Comparison of ENCODE assay signal across 8 mouse cellular contexts in genomic region chr11:4703688-4704071, GRCm38 (mm10). TPM values are rescaled to one million over a fixed set of nuclear protein-coding genes. Genes with fewer than 3 reads are reported as not detected.
DNase-seq lines count a peak whose midpoint lies in the region; ATAC-seq and TF ChIP-seq lines count a peak whose summit lies in the region.

No protein-coding gene starts in this region.

- ATAC-seq in lung, embryonic 15.5 days (ENCODE audit: borderline replicate concordance, extremely low read depth, low FRiP score, low TSS enrichment): peak; percentile 17; the same call in 1 of the 2 replicates
- peak; percentile 28 for ATAC-seq in erythroblast, adult 5-6 weeks (replicated peaks; ENCODE audit: low FRiP score, poor library complexity, severe bottlenecking)
- ATAC-seq in limb, embryonic 14.5 days (ENCODE audit: low FRiP score, low read depth): no peak

- H3K9me3 ChIP-seq in lung, embryonic 15.5 days: no peaks in the 10 kb centered on the region
- no peaks in the 10 kb centered on the region for H3K9me3 ChIP-seq in limb, embryonic 14.5 days (ENCODE audit: control insufficient read depth, low read length)

- peak overlapping the region; percentile 89 for H3K9ac ChIP-seq in lung, embryonic 15.5 days
- H3K9ac ChIP-seq in limb, embryonic 14.5 days (ENCODE audit: low read depth, low read length, severe bottlenecking): peak overlapping the region; percentile 84

- intact Hi-C loops in left cerebral cortex, postnatal 36 days (cut with DNase I): no loop called here

- peak overlapping the region; percentile 75 for H3K4me2 ChIP-seq in lung, embryonic 15.5 days
- peak overlapping the region; percentile 82 for H3K4me2 ChIP-seq in limb, embryonic 14.5 days (replicated peaks; ENCODE audit: low read depth, low read length, severe bottlenecking)

- H3K4me1 ChIP-seq in lung, embryonic 15.5 days: peaks cover 17% of the 10 kb centered on the region
- H3K4me1 ChIP-seq in limb, embryonic 14.5 days (ENCODE audit: control insufficient read depth, insufficient read depth, low read length): peaks cover 10% of the 10 kb centered on the region

- peak overlapping the region; percentile 83 for H3K4me3 ChIP-seq in lung, embryonic 15.5 days
- peak overlapping the region; percentile 85 for H3K4me3 ChIP-seq in limb, embryonic 14.5 days (replicated peaks; ENCODE audit: low read length)

- WGBS in lung, embryonic 15.5 days: 4% methylated on average over 12 of the region's 12 CpGs
- WGBS in limb, embryonic 14.5 days: 3% methylated on average over 12 of the region's 12 CpGs

- DNase-seq in lung, adult 18-20 months: no peak
- DNase-seq in limb, embryonic 14.5 days (ENCODE audit: low spot score): no peak
- peak; percentile 26 for DNase-seq in skeletal muscle tissue, adult 2 months (ENCODE audit: low read depth, low spot score)
- DNase-seq in left cerebral cortex, postnatal 36 days (ENCODE audit: low spot score in 2 of 2): no peak
- DNase-seq in adrenal gland, postnatal 14 days: no peak
- no peak for DNase-seq in ovary, postnatal 10 days (ENCODE audit: low spot score)

- TF ChIP-seq POLR2A in limb, embryonic 14.5 days (IDR thresholded peaks at IDR 0.05; ENCODE audit: borderline replicate concordance, extremely low read depth, insufficient read depth, insufficient read length): no peak

- no peaks in the 10 kb centered on the region for H3K27me3 ChIP-seq in lung, embryonic 15.5 days
- no peaks in the 10 kb centered on the region for H3K27me3 ChIP-seq in limb, embryonic 14.5 days (ENCODE audit: control insufficient read depth, insufficient read depth, low read length)

- H3K27ac ChIP-seq in lung, embryonic 15.5 days: peak overlapping the region; percentile 71
- H3K27ac ChIP-seq in limb, embryonic 14.5 days (replicated peaks; ENCODE audit: low read depth, low read length): no peak overlapping the region

- peaks cover 20% of the 10 kb centered on the region for H3K36me3 ChIP-seq in lung, embryonic 15.5 days
- peaks cover 20% of the 10 kb centered on the region for H3K36me3 ChIP-seq in limb, embryonic 14.5 days (ENCODE audit: control insufficient read depth, insufficient read depth, low read length)

RNA-seq across cellular contexts. Expression of gene Uqcr10, which starts 0.5 kb away (rescaled TPM):
- 763 and 796 TPM in 2 replicates for polyA plus RNA-seq in lung, embryonic 15.5 days (2015; fragmentation: Nextera tagmentation; extraction: Ambion mirVana)
- 44.0 and 50.6 TPM in 2 replicates for total RNA-seq in erythroblast, adult 5-6 weeks (2015; ENCODE audit: low replicate concordance)
- total RNA-seq in erythroblast, adult 5-6 weeks (2017; ENCODE audit: low replicate concordance): 12.3 and 48.8 TPM in 2 replicates
- 607 and 868 TPM in 2 replicates for polyA plus RNA-seq in limb, embryonic 14.5 days (2012; rRNA removed)
- polyA plus RNA-seq in limb, embryonic 14.5 days (2014; fragmentation: Nextera tagmentation; extraction: Ambion mirVana): 681 and 756 TPM in 2 replicates
- 100 to 1,000 TPM; 360 to 388 TPM for total RNA-seq in left cerebral cortex, postnatal 36 days (2021)
- total RNA-seq in adrenal gland, postnatal 14 days (2021): 1,088 and 1,101 TPM in 2 replicates

RNA-seq across cellular contexts. Expression of gene Zmat5, which starts 0.8 kb away (rescaled TPM):
- polyA plus RNA-seq in lung, embryonic 15.5 days (2015; fragmentation: Nextera tagmentation; extraction: Ambion mirVana): 70.8 and 81.4 TPM in 2 replicates
- total RNA-seq in erythroblast, adult 5-6 weeks (2015; ENCODE audit: low replicate concordance): 10.7 and 15.0 TPM in 2 replicates
- 2.1 and 2.7 TPM in 2 replicates for total RNA-seq in erythroblast, adult 5-6 weeks (2017; ENCODE audit: low replicate concordance)
- polyA plus RNA-seq in limb, embryonic 14.5 days (2012; rRNA removed): 42.1 TPM in 2 replicates
- polyA plus RNA-seq in limb, embryonic 14.5 days (2014; fragmentation: Nextera tagmentation; extraction: Ambion mirVana): 56.4 and 61.3 TPM in 2 replicates
- 10 to 100 TPM; 31.8 to 32.9 TPM for total RNA-seq in left cerebral cortex, postnatal 36 days (2021)
- 35.1 and 36.7 TPM in 2 replicates for total RNA-seq in adrenal gland, postnatal 14 days (2021)

RNA-seq across cellular contexts. Expression of gene Cabp7, which starts 42.9 kb away (rescaled TPM):
- 0.09 TPM in 1 of 2 replicates, not detected in the other for polyA plus RNA-seq in lung, embryonic 15.5 days (2015; fragmentation: Nextera tagmentation; extraction: Ambion mirVana)
- total RNA-seq in erythroblast, adult 5-6 weeks (2015; ENCODE audit: low replicate concordance): 0.58 TPM in 1 of 2 replicates, not detected in the other
- total RNA-seq in erythroblast, adult 5-6 weeks (2017; ENCODE audit: low replicate concordance): 0.98 TPM in 1 of 2 replicates, not detected in the other
- polyA plus RNA-seq in limb, embryonic 14.5 days (2012; rRNA removed): 0.10 and 0.14 TPM in 2 replicates
- polyA plus RNA-seq in limb, embryonic 14.5 days (2014; fragmentation: Nextera tagmentation; extraction: Ambion mirVana): 0.12 and 0.17 TPM in 2 replicates
- 10 to 100 TPM; 16.4 to 22.0 TPM for total RNA-seq in left cerebral cortex, postnatal 36 days (2021)
- total RNA-seq in adrenal gland, postnatal 14 days (2021): 0.15 and 0.41 TPM in 2 replicates

Comparison
In these comparisons a context has a peak if more than half of its experiments do, and no peak if none do; other contexts are left out.
1. RNA of gene Uqcr10, which starts 0.5 kb away (total RNA-seq): 1,088 to 1,101 TPM in adrenal gland, postnatal 14 days and 360 to 388 TPM in left cerebral cortex, postnatal 36 days; 12.3 to 50.6 TPM in erythroblast, adult 5-6 weeks; every median in the first group is over 4 times any median in the second.
2. RNA of gene Cabp7, which starts 42.9 kb away (total RNA-seq): 16.4 to 22.0 TPM in left cerebral cortex, postnatal 36 days; 0.58 to 0.98 TPM in erythroblast, adult 5-6 weeks and 0.15 to 0.41 TPM in adrenal gland, postnatal 14 days; every median in the first group is over 4 times any median in the second.